Mouse (Mus musculus): ENCODE results near the gene Tomm6.

The Tomm6 gene

DNA sequence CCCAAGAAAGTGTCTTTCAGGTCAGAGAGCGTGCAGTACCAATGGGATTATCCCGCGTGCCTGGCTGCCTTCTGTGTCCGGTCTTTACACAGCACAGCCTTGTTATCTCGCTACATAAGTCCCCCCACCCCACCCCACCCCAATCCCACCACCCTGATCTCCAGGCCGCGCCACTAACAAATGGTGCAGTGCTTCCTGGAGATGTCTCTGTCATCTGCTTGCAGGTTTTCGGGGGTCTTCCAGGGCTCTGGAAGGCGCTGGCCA lies at the start of gene Tomm6:
Gene Tomm6 (minus strand): TSS at position 43 of the 264 bp plus-strand sequence.
- no peak for DNase-seq (ENCODE audit: low spot score)

DNA sequence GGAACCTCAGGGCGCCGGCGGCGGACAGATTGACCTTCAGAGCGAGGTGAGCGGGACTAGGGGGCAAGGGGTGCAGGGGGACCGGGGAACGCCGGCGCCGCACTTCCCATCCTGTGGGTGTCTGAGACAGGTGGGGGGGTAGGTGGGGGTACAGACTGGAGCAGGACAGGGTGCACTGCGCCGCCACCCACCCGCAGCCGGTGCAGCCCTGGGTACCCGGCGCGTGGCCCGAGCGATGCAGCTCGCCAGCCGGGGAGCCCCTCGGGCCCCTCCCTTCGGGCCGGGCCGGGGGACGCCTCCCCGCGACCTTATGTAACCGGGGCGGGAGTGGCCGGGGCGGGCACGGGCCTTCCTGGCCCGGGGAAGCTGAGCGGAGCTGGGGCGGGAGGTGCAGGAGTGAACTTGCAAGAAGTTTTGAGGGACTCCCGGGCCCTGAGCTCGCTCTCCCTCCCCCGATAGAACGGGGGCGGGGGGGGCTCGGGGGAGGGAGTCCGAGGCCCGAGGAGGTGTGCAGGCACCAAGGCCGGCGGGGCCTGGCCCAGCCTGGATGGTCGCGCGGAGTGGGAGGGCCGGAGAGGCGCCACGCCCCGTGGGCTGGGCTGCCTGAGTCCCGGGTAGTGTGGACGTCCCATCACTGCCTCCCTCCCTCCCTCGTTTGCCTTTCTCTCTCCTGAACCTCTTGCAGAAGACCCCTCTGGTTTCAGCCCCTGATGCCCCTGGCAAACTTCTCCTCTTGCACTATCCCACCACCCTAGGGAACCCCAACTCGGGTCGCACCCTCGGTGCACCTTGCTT lies 49.3 kb upstream of the Tomm6 start:
- DNase-seq (ENCODE audit: low spot score): peak; percentile 92

DNA sequence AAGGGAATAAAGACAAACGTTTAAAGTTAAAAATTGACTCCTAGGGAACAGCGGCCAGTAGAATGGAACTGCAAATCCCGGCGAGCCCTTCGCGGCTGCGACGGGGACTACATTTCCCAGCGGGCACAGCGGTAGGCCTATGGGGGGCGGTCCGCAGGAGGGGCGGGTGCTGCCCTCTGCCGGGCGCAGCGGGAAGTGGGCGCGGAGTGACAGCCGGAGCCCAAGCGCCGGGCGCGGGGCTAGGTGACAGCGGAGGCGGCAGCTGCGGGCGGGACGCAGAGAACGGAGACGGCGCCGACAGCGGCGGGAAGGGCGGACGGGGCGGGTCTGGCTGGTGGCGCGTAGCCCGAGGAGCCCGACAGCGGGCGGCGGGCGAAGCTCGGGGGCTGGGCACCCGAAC lies 48.7 kb upstream of the Tomm6 start, which contains the start of gene Tfeb:
Gene Tfeb (plus strand): TSS at position 175 of the 400 bp plus-strand sequence.
- peak; percentile 92 for DNase-seq (ENCODE audit: low spot score)

DNA sequence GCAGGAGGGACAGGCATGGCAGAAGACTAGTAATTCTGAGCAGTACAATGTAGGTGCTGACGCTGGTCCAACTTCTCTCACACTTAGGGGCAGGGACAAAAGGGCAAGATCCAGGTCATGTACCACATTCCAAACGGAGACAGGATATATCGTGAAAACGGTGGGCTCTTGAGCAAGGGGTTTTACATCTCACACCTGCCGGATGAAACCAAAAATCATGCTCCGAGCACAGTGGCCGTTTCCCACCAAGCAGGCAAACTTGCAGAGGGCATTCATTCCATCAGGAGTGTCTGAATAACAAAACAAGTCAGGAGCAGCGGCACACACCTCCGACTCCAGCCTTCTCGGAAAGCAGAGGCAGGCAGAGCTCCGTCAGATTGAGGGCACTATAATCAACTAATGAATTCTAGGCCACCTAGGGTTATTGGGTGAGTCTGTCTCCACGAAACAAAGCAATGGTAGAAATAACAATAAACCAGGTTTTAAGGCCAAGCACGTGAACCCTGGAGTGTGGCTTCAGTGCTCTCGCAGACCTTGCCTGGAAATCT lies 47.4 kb upstream of the Tomm6 start:
- DNase-seq (ENCODE audit: low spot score): no peak

DNA sequence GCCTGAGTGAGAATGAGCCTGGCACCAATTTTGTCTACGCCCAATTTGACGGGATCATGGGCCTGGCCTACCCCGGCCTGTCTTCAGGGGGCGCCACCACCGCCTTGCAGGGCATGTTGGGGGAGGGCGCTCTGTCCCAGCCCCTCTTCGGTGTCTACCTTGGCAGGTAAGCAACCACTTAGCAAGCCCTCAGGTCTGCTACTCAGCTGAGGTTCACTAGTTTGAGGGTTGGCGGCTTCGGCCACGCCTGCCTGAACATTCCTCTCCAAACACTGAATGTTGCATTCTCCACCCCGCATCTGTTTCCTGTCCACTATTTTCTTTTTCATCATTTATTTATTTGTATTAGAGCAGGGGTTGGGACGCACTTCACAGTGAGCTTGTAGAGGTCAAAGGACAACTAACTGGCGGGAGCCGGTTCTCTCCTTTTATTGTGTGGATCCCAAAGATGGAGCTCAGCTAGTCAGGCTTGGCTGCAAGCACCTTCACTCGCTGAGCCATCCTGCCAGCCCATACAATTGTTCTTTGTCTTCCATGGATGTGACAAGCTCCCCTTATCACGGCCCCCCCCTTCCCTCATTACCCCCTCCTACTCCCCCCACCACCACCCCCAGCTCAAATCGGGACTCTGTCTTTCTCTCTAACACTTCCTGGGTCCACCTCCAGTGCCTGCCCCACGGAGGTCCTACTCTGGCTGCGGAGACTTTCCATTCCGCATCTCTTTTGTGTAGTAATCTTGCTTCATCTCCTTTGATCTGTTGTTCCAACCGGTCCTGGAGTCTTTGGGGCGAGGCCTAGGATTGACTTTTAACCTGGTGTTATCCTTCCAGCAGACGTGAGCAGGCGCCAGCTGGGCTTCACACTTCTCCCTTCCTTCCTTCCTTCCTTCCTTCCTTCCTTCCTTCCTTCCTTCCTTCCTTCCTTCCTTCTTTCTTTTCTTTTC lies 42.7 kb upstream of the Tomm6 start:
- DNase-seq (ENCODE audit: low spot score): no peak

DNA sequence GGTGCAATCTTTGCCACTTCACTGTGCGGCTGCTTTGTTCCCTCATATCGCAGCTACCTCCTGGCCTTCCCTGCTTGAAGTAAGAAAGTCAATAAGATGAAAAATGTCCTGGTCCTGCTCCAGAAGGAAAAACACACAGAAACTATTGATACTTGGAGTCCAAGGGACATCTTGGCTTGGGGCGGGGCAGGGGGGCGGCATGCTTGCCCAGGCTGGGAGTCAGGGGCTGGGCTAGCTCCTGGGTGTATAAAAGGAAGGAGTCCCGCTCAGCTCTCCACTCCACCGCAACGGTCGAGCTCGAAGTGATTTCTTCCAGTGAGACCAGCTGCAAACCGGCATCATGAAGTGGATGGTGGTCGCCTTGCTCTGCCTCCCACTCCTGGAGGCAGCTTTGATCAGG lies 38.4 kb upstream of the Tomm6 start, which contains the start of gene Pgc:
Gene Pgc (plus strand): TSS at position 277 of the 400 bp plus-strand sequence.
- DNase-seq (ENCODE audit: low spot score): no peak

DNA sequence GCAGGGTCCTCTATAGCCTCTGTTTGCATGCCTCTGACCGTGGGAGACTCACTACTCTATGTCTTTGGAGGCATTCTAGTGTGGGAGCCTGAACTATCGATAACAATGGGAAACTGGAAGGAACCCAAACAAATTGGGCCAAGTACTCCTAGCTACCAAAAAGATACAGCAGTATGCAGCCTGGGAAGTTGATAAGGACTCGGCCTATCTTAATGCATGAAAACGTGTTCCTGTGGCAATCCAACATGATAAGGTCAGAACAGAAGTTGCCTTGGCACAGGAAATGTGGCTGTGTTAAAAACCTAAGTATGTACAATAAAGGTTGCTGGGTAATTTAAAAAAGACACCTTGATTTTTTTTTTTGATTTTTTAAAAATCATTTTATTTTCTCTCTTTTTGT lies 33.0 kb upstream of the Tomm6 start:
- DNase-seq (ENCODE audit: low spot score): no peak

DNA sequence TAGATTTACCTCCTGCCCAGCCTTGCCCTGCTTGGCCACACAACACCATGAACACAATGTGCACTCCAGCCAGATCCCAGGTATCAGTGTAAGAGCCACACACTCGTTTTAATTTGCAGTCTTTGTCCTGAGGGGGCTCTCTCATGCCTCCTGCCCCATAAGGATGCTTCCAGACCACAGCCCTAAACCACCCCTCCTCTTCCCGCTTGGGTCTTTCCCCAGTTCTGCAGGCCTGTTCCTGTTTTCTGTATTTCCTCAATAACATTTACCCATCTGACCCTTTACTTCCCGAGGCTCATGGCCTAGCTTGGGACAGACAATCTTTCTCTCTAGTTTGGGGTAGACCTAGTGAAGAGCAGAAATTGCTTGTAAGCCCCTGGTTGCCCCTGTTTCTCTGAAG lies 26.9 kb upstream of the Tomm6 start:
- DNase-seq (ENCODE audit: low spot score): no peak

DNA sequence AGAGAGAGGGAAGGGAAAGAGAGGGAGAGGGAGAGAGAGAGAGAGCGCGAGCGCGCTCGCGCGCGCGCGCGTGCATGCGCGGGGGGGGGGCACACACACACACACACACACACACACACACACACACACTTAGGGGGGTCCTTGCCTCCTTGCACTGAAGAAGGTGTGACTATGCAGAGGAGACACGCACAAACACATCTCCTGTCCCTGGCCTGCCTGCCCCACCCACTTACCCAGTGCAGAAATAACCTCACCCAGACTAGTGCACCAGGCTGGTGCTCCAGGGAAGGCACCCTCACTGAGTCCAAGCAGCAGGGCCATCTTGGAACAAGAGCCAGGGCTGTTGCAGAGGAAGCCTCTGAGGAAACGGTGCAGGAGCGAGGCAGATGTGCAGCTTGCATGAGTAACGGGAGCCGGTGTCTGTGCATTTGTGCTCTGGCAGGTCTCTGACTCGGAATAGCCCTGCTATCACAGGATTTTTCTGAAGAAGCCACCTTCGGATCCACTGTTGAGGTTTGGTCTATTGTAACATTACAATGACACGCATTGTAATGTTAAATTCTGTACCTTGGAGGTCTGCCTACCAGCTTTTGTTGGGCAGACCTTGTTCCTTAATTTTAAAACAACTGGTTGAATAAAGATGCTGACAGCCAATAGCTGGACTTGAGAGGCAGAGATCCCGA lies 24.8 kb upstream of the Tomm6 start:
- no peak for DNase-seq (ENCODE audit: low spot score)

DNA sequence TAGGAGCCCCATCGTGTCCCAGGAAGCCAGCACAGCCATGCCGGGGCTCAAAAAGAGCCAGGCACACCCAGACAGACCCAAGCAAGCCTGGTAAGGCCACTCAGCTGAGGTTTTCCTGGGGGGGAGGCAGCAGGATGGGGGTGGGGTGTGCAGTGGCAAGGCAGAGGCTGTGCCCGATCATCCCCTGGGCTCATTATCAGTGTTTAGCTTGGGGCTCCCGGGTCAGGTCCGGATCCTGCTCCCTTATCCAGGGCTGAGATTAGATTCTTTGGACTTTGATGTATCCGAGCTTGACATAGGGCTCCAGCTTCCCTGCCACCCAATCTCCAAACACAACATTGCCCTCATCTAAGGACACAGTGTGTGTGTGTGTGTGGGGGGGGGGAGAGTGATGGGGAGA lies 23.7 kb upstream of the Tomm6 start:
- no peak for DNase-seq (ENCODE audit: low spot score)

DNA sequence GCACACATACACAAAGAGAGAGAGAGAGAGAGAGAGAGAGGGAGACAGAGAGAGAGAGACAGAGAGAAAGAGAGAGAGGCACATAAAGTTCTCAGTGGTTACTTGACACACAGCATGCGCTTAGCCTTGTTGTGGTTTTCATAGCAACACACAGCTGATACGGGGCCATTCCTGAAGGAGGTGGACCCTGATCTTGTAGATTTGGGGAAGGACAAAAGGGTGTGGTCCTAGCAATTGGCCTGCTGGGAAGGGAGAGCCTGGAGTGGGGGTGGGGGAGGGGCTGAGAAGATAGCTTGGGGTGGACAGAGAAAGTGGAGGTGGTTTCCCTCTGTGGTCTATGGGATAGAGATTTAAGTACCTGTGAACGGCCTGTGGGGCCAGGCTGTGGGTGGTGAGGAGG lies 21.9 kb upstream of the Tomm6 start:
- no peak for DNase-seq (ENCODE audit: low spot score)

DNA sequence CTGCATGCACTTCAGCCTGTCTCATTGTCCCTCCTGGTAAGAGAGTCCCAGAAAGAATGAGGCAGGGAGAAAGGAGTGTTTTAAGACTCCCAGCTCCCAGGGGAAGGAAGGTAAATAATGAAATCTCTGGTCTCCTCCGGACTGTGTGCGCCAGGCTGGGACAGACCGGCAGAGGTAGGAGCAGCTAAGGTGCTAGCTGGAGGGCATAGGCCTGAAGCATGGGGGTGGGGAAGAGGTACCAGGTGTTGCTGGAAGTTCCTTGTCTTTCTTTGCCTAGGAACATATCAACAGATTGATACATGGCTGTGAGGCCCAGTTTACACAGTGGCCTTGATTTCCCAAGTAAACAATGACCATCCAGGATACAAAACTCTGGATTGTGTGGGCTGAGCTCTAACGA lies 20.8 kb upstream of the Tomm6 start:
- DNase-seq (ENCODE audit: low spot score): no peak

DNA sequence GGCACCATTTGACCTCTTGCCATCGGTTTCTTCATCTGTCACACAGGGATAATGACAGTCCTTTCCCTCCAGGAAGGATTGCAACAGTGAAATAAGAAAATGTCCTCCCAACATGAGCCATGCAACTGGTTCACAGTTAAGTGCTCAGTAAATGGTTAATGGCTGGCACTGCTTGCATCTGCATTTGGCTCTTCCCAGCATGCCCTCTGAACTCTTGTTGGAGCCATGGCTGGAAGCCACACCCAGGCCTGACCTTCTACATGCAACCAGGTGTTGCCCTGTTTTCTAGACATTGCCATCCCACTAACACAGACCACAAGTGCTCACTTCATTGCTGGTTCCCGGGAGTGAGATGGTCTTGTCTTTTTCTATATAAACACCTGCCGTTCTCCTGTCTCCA lies 19.8 kb upstream of the Tomm6 start:
- DNase-seq (ENCODE audit: low spot score): no peak

DNA sequence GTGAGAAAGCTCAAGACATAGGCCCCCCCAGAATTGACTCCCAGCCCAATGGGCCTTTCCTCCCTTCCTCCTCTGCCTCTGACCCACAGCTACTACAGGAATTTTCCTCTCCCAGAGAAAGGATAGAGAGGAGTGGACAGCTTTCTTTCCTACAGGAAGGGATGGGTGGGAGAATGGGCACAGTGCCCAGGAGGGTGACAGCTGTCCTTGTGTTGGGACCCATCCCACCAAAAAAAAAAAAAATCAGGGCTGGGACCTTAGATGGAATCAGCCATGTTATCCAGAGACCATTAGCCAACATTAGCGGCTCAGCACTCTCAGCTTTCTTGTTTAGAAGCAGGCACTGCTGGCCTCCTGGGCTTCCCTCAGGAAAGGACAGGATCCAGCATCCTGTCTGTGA lies 18.0 kb upstream of the Tomm6 start:
- no peak for DNase-seq (ENCODE audit: low spot score)

DNA sequence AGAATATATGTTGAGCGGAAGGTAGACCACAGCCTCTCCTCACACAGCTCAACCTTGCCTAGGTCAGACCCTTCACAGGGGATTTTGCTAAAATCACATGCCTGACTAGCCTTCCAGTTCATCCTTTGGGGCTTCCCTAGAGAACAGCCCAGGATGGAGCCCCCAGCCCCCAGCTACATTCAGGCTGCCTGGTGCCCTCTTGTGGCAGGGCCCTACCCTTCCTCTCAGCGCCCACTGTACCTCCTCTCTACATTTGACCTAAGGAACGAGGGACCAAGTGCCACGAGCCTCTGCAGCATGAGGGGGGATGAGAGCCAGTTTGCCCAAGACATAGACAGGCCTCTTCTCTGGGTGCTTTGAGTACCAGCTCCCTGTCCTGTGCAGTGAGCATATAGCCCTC lies 16.5 kb upstream of the Tomm6 start:
- DNase-seq (ENCODE audit: low spot score): no peak

DNA sequence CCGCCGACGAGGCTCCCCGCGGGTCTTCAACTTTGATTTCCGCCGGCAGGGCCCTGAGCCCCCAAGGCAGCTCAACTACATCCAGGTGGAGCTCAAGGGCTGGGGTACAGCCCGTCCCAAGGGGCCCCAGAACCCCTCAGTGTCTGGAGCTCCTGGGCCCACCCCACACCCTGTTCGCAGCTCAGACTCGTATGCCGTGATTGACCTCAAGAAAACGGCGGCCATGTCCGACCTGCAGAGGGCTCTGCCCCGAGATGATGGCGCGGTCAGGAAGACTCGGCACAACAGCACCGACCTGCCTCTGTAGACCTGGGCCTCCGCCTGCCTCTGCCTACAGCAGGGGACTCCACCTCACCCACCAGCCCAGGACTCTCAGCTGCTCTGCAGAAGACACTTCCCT lies 15.4 kb upstream of the Tomm6 start:
- no peak for DNase-seq (ENCODE audit: low spot score)

DNA sequence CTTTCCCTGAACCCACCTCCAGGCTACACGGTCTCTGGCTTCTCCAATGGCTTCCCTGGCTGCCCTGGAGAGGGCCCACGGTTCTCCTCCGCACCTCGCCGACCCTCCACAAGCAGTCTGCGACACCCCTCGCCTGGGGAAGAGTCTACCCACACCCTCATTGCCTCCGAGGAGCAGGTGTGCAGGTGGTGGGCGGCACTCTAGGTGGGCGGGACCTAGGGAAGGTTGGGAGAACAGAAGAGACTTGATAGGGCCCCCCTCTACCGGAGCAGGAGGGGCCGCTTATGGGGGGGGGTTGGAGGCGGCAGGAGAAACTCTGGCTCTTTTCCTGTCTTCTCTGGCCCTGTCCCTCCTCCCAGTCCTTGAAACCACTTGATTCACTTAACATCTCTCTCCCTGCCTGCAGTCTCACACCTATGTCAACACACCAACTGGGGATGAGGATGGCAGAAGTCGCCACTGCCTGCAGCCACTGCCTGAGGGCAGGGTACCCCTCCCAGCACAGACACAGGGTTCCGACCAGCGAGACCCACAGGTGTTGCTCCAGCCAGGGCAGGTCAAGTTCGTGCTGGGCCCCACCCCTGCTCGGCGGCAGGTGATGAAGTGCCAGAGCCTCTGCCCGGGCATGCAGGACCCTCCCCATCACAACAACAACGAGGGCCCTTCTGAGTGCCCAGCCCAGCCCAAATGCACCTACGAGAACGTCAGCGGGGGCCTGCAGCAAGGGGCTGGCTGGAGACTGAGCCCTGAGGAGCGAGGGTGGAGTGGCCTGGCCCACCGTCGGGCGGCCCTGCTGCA lies 14.6 kb upstream of the Tomm6 start:
- no peak for DNase-seq (ENCODE audit: low spot score)

DNA sequence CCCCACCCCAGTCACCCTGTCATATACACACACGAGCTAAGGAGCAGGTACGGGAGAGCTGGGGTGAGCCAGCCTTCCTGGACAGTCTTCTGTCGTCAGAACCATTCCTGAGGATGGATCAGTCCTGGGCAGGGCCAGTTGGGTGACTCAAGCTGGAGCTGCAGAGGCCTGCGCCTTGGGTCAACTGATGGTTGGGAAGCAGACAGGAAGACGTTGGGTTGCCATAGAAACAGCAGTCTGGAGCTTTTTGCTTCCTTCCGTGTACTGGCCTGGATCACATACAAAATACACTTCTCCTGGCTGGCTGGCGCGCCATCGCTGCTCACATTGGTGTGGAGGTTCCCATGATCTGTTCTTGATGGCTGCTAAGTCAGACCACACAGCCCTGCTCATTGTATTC lies 13.6 kb upstream of the Tomm6 start:
- no peak for DNase-seq (ENCODE audit: low spot score)

DNA sequence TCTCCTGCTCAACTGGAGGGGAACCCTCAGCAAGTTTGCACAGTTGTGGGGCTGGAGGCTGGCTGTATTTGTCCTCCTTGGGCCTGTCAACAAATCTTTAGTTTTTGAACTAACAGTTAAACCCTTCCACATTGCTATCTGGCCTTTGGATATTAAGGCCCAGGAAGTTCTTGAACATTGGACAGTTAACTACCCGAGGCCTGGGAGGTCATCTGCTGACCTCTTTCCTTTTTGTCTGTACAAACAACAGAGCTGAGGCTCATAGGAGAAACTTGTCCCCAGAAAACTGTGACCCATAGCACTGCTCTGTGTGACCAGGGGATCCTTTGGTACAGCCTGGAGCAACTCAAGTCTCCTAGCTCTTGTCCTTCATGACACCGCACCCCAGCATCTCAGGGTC lies 10.9 kb upstream of the Tomm6 start:
- peak; percentile 68 for DNase-seq (ENCODE audit: low spot score)

DNA sequence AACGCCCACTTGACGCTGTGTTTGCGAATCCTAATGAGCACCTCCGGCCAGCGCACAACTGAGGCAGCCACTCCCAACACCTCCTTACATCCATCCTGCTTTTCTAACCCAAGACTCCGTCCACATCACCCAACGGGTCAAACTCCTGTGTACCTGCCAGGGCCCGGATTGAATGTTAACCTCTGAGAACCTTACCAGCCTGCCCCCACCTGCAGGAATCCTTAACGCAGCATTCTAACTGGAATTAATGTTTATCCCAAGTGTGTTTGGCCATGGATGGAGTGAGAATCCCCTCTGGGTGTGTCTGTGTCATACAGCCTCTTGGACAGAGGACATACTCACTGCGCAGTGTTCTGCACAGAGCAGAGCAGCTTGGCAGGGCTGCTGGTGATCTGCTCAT lies 10.0 kb upstream of the Tomm6 start:
- DNase-seq (ENCODE audit: low spot score): peak; percentile 88

DNA sequence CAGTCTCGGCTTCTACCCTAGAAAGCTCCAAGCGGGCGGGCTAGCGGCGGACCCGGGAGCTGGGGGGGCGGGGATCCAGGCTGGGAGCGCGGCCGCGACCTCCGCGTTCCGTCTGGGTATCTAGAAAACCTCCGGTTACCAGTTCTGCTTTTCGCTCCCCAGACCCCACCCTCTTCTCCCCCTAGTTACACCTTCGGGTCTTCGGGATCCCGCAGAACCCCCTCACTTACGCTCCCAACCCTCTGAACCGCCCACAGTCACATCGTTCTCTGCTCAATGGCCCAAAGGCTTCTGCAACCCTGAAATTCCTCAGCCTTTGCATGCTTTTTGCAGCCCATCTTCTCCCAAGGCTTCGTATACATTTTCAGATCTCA lies 7.1 kb upstream of the Tomm6 start:
- DNase-seq (ENCODE audit: low spot score): no peak

All from yolk sac, embryonic 10.5 days (tissue).